Mouse (Mus musculus) lung, postnatal 0 days (tissue): ENCODE measurements around the gene Smim5. TPM values are rescaled to one million over a fixed set of nuclear protein-coding genes. Genes with fewer than 3 reads are reported as not detected.
A peak's percentile ranks its signal among the peaks of the same experiment; 100 is the strongest.
"Not testable (repeated sequence)": the region's sequence is repeated elsewhere in the genome, so short reads cannot be mapped to it uniquely, and the experiment has no call there.

Experiments used
- ATAC-seq: fragments of 200-750 bp; cut with Nextera tagmentation; 2 replicates; pipeline ENCODE4 v1.8.0; 2017; ENCODE audit warnings: moderate library complexity
- DNase-seq: peaks from one replicate; pipeline ENCODE4 v3.0.0-alpha.2; 2016; ENCODE audit warnings: low spot score
- H3K27ac ChIP-seq: fragments of 300-500 bp; sonication (generic); 2 replicates; pipeline ENCODE4 v1.5.1; 2014; ENCODE audit warnings: antibody characterized with exemption, mild to moderate bottlenecking, low read length, mixed read lengths
- H3K27me3 ChIP-seq: fragments of 300-500 bp; sonication (generic); replicated peaks from 2 replicates; pipeline ENCODE4 v1.6.1; 2014; ENCODE audit warnings: low read length, mixed read lengths; ENCODE audit not compliant: insufficient read depth
- H3K36me3 ChIP-seq: fragments of 300-500 bp; sonication (generic); 2 replicates; pipeline ENCODE4 v1.6.1; 2014; ENCODE audit warnings: low read length, mixed read lengths; ENCODE audit not compliant: insufficient read depth
- H3K4me1 ChIP-seq: fragments of 300-500 bp; sonication (generic); 2 replicates; pipeline ENCODE4 v1.6.1; 2014; ENCODE audit warnings: antibody characterized with exemption, low read depth, low read length, mixed read lengths; ENCODE audit not compliant: insufficient read depth
- H3K4me2 ChIP-seq: fragments of 300-500 bp; sonication (generic); replicated peaks from 2 replicates; pipeline ENCODE4 v1.6.1; 2014; ENCODE audit warnings: low read depth, mild to moderate bottlenecking, low read length, moderate library complexity, mixed read lengths
- H3K4me3 ChIP-seq: fragments of 300-500 bp; sonication (generic); 2 replicates; pipeline ENCODE4 v1.5.1; 2014; ENCODE audit warnings: low read depth, low read length
- H3K9ac ChIP-seq: fragments of 300-500 bp; sonication (generic); replicated peaks from 2 replicates; pipeline ENCODE4 v1.6.1; 2014; ENCODE audit warnings: low read depth, mild to moderate bottlenecking
- H3K9me3 ChIP-seq: fragments of 300-500 bp; sonication (generic); 2 replicates; pipeline ENCODE4 v1.6.1; 2016; ENCODE audit warnings: low read length, mixed read lengths
- CTCF ChIP-seq: IDR thresholded peaks from 2 replicates; pipeline ENCODE4 v1.5.1; 2016; ENCODE audit warnings: antibody characterized with exemption, mild to moderate bottlenecking
- EP300 ChIP-seq: IDR thresholded peaks from 2 replicates; pipeline ENCODE4 v1.6.1; 2016; ENCODE audit warnings: antibody characterized with exemption, mild to moderate bottlenecking, control low read depth
- WGBS: fragments of 180-500 bp; shearing (Covaris S2); extraction: QIAGEN DNeasy Blood & Tissue Kit; methylation state at CpG from one replicate; pipeline ENCODE4 v1.1.7; 2014; 5-methylcytosine and 5-hydroxymethylcytosine counted together
- polyA plus RNA-seq: library from polyadenylated mRNA; unstranded; fragments of >200 nt; fragmentation: Nextera tagmentation; extraction: Ambion mirVana; gene quantifications from 2 replicates; pipeline ENCODE4 v1.2.1, GENCODE M21; 2015

Gene Smim5
- 25.8 and 27.6 TPM in 2 replicates for polyA plus RNA-seq

GRCm38 (mm10) chr11:115899486-115900266 is at the start of gene Smim5:
Smim5 (plus strand) TSS chr11:115899966.
- no peaks in the 10 kb centered on the region for H3K9me3 ChIP-seq
- WGBS: 30% methylated on average over 16 of the region's 16 CpGs
- peaks cover 37% of the 10 kb centered on the region for H3K4me1 ChIP-seq
- H3K9ac ChIP-seq: no peak within 1 kb of the TSS
- peak within 1 kb of the TSS; percentile 70 for H3K27ac ChIP-seq
- DNase-seq (peak; percentile 94), ATAC-seq (peak; percentile 73)
- peak; percentile 31 for TF ChIP-seq CTCF
- no peak for TF ChIP-seq EP300
- peak within 1 kb of the TSS; percentile 12 for H3K4me2 ChIP-seq
- peaks cover 4% of the 10 kb centered on the region; the same call in 1 of the 2 replicates for H3K36me3 ChIP-seq
- H3K4me3 ChIP-seq: peak within 1 kb of the TSS; percentile 14
- no peaks in the 10 kb centered on the region for H3K27me3 ChIP-seq

GRCm38 (mm10) chr11:115854674-115855073 is 45.1 kb upstream of the Smim5 start:
- Histone ChIP-seq H3K9me3 (no peaks in the 10 kb centered on the region), H3K9ac (no peak overlapping the region), H3K27me3 (peaks cover 16% of the 10 kb centered on the region), H3K4me2 (no peak overlapping the region), H3K4me3 (no peak overlapping the region), H3K4me1 (no peaks in the 10 kb centered on the region), H3K36me3 (peaks cover 17% of the 10 kb centered on the region; the same call in 1 of the 2 replicates), H3K27ac (no peak overlapping the region)
- ATAC-seq (no peak), DNase-seq (no peak)
- TF ChIP-seq CTCF (no peak), EP300 (no peak)
- 75% methylated on average over 6 of the region's 6 CpGs for WGBS

- peaks cover 22% of the 10 kb centered on the region for H3K27me3 ChIP-seq
- 89% methylated on average over 4 of the region's 4 CpGs for WGBS
- H3K9me3 ChIP-seq, ATAC-seq, DNase-seq, H3K27ac ChIP-seq, H3K4me1 ChIP-seq, H3K36me3 ChIP-seq, H3K4me2 ChIP-seq, H3K9ac ChIP-seq, H3K4me3 ChIP-seq: not testable (repeated sequence)
- peak; percentile 9; the same call in 1 of the 2 replicates for TF ChIP-seq CTCF
These were observed 42.6 kb upstream of the Smim5 start for GRCm38 (mm10) chr11:115857146-115857545.

GRCm38 (mm10) chr11:115857936-115858335 is 41.8 kb upstream of the Smim5 start:
- Histone ChIP-seq H3K36me3 (peaks cover 8% of the 10 kb centered on the region; the same call in 1 of the 2 replicates), H3K9ac (no peak overlapping the region), H3K4me1 (no peaks in the 10 kb centered on the region), H3K4me2 (no peak overlapping the region), H3K27ac (no peak overlapping the region), H3K4me3 (no peak overlapping the region), H3K9me3 (no peaks in the 10 kb centered on the region), H3K27me3 (peaks cover 22% of the 10 kb centered on the region)
- DNase-seq (no peak), ATAC-seq (no peak)
- WGBS: 47% methylated on average over 13 of the region's 13 CpGs
- no peak for TF ChIP-seq EP300
- TF ChIP-seq CTCF: no peak

GRCm38 (mm10) chr11:115858354-115858753 is 41.4 kb upstream of the Smim5 start, which contains the start of gene Myo15b:
Myo15b (plus strand) TSS chr11:115858406.
- peak within 1 kb of the TSS; percentile 31 for H3K4me3 ChIP-seq
- no peaks in the 10 kb centered on the region for H3K4me1 ChIP-seq
- H3K9ac ChIP-seq: 0 out of 2 replicates have a peak within 1 kb of the TSS, but pooled peaks have one; percentile 36
- 18% methylated on average over 27 of the region's 27 CpGs for WGBS
- H3K36me3 ChIP-seq: peaks cover 8% of the 10 kb centered on the region; the same call in 1 of the 2 replicates
- TF ChIP-seq CTCF: no peak
- no peak for TF ChIP-seq EP300
- H3K27me3 ChIP-seq: peaks cover 22% of the 10 kb centered on the region
- peak within 1 kb of the TSS; percentile 65 for H3K4me2 ChIP-seq
- ATAC-seq (no peak), DNase-seq (no peak)
- no peaks in the 10 kb centered on the region for H3K9me3 ChIP-seq
- no peak within 1 kb of the TSS for H3K27ac ChIP-seq

- WGBS: 4% methylated on average over 54 of the region's 75 CpGs
- ATAC-seq: peak; percentile 93
- peak overlapping the region; percentile 65 for H3K4me2 ChIP-seq
- 0 out of 2 replicates have a peak overlapping the region, but pooled peaks have one; percentile 36 for H3K9ac ChIP-seq
- TF ChIP-seq CTCF: peak; percentile 91
- no peak for TF ChIP-seq EP300
- no peaks in the 10 kb centered on the region for H3K4me1 ChIP-seq
- H3K27me3 ChIP-seq: peaks cover 22% of the 10 kb centered on the region
- peak overlapping the region; percentile 31 for H3K4me3 ChIP-seq
- H3K36me3 ChIP-seq: peaks cover 8% of the 10 kb centered on the region; the same call in 1 of the 2 replicates
- H3K27ac ChIP-seq: no peak overlapping the region
- DNase-seq: peak; percentile 94
- H3K9me3 ChIP-seq: no peaks in the 10 kb centered on the region
These were observed 40.4 kb upstream of the Smim5 start for GRCm38 (mm10) chr11:115859143-115859945.
